Mouse (Mus musculus) frontal cortex, adult 2 months (tissue): ENCODE results near the gene Ppm1e. TPM values are rescaled to one million over a fixed set of nuclear protein-coding genes. Genes with fewer than 3 reads are reported as not detected.

Experiments used
- DNase-seq, 2 experiments: peaks; one replicate each; pipeline ENCODE4 v3.0.0; 2022; ENCODE audit warnings: low spot score in 1 of 2; ENCODE audit errors: extremely low spot score in 1 of 2
- polyA plus RNA-seq: library from polyadenylated mRNA; depleted of rRNA; stranded (reverse); fragments of >200 nt; gene quantifications from 2 replicates; pipeline ENCODE4 v1.2.3, GENCODE M21; 2012; rRNA removed

The Ppm1e gene
- polyA plus RNA-seq, result 131 and 144 TPM in 2 replicates

DNA sequence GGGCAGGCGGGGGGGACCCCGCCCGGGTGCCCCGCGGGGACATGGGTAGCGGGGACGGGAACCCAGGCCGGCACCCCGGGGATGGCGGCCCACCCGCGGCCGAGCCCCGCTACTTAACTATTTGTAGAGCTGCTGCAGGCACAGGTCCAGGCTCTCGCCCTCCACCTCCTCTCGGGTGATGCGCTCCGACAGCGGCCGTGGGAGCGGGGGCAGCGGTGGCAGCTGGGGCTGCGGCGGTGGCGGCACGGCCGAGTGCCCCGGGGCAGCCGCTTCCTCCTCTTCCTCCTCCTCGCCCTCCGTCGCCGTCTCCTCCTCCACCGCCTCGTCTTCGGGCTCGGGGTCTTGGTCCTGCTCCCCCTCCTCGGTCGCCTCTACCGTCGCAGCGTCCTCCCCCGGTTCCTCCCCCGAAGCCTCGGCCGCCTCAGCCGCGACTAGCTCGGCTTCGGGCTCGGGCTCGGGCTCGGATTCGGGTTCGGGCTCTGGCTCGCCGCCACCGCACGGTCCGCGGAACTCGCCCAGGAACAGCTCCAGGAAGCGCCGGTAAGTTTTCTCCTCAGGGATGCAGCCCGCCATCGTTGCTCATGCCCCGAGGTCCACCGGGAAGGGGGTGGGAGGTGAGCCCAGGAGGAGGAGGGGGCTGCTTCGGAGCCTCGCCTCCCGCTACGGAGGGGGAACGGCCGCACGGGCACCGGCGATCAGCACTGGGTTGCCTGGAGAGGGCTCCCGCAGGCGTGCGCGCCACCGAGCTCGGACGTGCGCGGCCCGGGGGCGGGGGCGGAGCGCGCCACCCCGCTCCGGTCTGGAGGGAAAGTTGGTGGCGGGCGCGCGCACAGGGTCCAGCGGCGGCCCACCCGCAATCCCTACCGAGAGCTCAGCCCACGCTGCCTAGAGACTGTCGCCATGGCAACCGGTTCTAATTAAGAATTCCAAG is at the start of gene Ppm1e:
Ppm1e (minus strand) TSS at position 693 of the 931 bp plus-strand sequence.
- peak; percentile 73 to 83 for DNase-seq

DNA sequence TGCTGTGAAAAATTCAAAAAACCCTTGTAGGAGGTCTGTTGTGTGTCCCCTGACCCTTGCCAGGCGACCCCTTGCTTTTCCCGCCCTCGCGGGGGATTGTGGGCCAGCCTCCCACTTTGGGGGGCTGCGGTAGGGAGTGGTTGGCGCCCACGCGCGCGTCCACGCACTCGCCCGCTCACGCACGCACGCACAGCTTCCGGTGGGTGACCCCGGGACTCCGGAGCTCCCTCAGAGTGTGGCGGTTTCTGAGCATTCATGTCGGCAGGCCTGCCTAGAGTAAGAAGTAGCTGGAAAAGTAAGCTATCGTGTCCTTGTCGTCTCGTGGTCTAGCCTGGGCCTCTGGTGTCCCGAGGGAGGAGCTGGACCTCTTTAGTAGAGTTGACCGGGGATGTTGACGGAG is 46.1 kb upstream of the Ppm1e start, which contains the start of the genes Rad51c and Tex14:
Rad51c (minus strand) TSS at position 79 of the 400 bp plus-strand sequence.
Tex14 (plus strand) TSS at position 190 of the 400 bp plus-strand sequence.
- no peak for DNase-seq

DNA sequence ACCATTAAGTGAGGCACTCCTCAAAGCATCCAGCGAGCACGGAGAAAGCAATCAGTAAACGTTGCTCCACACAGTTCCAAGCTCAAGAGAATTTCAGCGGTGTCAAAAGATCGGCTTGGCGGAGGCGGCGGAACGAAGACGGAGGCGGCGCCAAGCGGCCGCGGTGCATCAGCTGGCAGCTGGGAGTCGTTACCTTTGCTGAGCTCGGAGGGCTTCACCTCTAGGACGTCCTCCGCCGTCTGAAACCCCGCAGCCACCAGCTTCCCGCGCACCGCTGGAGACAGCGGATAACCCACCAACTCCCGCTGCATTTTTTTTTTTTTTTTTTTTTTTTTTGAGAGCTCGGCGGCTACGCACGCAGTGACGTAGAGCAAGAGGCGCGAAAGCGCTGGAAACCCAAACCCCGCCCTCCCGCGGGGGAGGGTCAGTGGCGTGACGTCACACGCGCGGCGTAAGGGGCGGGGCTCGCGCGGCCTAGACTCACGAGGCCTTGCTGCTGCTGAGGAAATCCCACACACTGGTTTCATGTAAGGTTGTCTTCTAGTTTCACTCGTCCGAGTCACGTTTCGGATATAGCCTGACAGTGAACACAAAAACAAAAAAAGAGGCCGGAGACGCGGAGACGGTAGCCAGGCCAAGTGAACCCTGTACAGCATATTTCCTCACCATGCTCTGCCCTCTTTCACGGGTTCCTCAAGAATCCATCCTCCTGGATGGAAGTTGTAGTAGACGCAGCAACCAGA is 45.5 kb upstream of the Ppm1e start:
- DNase-seq, result peak; percentile 83 to 97

DNA sequence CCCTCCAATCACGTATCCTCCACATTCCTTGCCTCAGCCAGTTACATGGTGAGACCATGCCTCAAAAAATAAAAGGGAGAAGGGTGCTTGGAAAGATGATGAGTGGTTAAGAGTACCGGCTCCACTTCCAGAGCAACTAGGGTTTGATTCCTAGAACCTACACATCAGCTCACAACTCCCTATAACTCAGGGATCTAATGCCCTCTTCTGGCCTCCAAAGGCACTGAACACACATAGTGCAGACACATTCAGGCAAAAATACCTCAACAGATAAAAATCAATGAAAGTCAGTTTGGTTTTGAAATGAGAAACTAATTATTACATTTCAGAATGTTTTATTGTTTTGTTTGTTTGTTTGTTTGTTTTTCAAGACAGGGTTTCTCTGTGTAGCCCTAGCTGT is 39.6 kb upstream of the Ppm1e start:
- DNase-seq, result no peak

DNA sequence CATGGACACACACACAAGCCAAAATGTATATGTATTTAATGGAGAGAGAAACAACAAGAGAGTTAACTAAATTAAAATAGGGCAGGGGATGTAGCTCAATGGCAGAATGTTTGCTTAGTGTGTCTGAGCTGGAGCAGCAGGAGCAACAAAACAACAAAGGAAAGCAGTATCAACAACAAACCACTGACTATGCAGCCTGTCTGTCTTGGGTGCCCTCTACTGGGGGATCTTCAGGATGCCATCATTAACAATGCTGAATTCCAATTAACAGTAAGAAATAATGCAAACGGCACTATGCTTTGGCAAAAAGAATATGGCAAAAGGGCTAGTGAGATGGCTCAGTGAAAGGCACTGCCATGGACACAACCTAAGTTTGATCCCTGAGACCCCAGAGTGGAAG is 35.0 kb upstream of the Ppm1e start:
- DNase-seq, result peak in 1 of 2 experiments; percentile 67

DNA sequence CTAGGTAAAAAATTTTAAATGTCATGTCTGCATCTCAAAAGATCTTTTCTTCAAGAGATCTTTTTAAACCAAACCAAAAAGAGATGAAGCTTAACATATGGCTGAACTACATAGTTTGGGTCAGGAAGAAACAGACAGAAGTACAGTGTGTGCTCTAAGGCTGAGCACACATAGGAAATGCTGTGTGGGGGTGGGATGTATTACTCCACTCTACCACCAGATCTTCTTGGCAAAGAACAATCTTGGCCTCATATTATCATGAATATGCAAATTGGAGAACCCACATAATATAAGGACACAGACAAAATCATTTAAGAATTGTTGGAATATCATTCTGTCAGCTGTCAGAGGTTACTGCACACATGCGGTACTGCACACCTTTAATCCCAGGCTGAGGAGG is 26.9 kb upstream of the Ppm1e start:
- DNase-seq, result peak in 1 of 2 experiments; percentile 37

DNA sequence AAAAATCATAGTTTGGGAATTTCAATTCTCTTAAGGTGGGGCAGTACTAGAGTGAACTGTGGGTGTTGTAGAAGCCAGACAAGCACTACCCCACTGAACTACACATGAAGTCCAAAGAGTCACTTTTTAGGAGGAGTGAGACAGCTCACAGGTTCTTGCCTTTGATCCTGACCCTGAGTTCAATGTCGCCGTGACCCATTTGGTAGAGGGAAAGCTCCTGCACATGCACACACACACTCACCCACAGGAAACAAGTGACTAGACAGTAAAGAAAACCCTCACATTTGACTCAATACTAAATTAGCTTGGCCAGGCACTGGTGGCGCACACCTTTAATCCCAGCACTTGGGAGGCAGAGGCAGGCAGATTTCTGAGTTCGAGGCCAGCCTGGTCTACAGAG is 25.7 kb upstream of the Ppm1e start:
- DNase-seq, result no peak

DNA sequence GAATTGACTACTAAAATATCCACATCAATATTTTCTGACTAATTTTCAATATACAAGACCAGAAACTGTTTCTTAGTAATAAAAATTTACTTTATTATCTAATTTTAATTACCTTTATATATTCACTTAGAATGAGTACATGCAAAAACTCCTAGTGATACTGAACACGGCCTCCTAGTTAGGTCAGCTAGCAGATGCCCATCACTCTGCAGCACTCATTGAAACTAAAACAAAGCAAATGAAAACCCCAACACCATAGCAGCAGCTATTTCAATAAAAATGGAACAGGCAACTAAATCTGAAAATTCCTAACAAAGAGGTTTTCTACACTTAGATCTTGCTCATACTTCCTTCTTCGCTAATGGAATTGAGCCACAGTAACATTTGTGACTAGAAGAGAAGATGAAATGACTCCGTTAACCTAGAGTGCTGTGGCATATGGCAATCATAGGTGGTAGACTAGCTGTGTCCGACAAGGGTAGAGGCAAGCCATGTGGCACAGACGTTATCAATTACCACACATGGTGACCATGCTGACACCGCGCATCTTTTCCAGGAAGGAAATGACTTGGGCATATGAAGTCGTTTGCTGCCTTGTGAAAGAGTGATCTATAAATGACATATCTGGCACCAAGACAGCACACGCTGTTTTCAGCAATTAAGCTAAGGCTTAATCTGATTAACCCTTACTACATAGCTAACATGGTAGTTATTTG is 9.2 kb upstream of the Ppm1e start:
- no peak for DNase-seq

DNA sequence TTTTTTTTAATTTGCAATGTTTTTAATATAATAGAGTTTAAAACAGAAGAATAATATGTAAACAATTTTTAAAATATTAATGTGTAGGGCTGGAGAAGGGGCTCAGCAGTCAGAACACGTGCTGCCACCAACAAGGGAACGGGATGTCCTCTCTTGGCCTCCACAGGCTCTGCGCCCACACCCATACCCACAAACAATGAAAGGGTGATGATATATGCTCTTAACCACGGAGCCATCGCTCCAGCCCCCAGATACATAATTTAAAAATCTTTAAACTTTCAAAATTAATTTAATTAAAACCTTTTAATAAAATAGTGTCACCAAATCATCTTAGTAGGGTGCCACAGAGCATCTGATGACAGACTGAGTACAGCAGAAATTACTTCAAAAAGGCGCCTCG is 8.2 kb upstream of the Ppm1e start:
- DNase-seq, result no peak

DNA sequence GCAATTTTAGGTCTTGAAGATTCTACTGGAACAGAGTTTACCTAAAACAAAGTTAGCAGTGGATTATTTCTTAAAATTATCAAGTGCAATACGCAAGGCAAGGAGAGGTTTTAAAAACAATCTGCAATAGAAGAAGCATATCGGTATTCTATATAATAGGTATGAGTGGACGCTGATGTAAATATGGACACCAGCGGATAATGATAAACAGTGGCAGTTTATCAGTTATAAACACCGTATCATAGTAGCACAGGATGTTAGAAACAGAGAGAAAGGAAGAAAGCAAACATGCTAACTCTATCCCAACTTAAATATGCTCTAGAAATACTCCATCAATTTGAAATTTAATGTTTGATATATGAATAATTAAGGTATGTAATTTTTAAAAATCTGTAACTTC is 6.3 kb upstream of the Ppm1e start:
- no peak for DNase-seq

DNA sequence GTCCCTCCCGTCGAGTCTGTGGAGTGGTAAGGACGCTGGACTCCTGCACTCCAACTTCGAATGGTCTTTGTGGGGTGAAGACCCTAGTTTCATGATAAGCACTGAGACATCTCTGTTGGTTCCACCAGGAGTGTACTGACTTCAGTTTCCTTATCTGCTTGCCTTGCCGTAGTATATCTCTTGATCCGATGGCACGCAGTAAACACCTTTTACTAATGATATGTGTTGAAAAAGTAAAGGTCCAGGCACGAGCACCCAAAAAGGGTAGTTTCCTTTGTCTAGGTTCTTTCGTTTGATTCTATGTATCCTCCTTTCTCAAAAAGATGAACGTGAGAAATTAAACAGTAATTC is 414 bp upstream of the Ppm1e start:
- DNase-seq, result no peak

DNA sequence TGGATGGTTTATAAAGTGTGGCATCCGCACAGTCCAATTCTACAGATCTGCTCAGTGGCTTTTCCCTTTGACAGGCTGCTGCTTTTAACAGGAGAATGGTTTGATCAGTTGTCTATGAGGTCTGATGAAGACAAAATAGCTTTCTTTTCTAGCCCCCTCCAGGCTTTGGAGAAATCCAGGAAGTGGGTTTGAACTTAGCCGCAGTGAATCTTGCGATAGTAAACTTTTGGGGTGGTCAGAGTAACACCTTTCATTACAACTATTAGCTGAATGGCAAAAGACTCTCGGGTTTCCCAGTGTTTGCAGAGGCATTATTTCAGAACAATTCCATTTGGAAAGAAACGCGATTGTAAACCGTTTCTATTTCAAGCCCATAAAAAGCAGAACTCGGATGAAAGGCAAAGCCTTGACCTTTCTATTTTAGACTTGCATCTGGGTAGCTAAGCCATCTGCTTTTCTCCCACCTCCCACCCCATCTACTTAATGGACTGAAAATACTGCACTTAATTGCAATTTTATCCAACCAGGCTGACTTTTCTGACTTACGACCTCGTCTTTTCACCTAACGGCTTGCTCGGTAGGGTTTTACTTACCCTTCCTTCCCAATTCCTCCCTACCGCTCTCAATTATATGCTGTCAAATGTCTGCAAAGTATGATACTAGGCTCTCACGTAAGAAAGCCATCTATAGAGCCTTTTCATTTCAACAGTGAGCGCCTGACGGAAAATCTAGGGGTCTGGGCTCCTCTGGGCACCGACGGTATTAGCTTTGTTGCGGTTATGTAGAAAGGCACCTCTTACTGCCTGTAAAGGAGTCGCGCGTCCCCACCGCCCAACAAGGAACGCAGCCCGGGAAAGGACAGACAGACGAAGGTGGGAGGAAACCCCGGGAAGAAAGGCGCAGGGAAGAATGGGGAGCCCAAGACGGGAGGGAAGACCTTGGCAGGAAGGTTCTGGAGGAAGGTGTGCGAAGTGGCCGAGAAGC is 1.2 kb downstream of the Ppm1e start:
- peak in 1 of 2 experiments; percentile 40 for DNase-seq

DNA sequence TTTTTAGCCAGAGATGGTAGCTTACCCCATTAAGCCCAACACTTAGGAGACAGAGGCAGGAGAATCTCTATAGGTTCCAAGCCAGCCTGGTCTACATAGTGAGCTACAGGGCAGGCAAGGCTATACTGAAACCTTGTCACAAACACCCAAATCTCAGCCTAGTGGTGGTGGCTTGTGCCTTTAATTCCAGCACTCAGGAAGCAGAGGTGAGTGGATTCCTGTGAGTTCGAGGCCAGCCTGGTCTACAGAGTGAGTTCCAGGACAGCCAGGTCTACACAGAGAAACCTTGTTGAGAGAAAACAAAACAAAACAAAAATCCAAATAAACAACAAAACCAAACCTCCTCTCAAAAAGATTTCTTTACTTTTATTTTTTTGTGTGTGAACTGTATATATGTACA is 4.0 kb downstream of the Ppm1e start:
- no peak for DNase-seq

DNA sequence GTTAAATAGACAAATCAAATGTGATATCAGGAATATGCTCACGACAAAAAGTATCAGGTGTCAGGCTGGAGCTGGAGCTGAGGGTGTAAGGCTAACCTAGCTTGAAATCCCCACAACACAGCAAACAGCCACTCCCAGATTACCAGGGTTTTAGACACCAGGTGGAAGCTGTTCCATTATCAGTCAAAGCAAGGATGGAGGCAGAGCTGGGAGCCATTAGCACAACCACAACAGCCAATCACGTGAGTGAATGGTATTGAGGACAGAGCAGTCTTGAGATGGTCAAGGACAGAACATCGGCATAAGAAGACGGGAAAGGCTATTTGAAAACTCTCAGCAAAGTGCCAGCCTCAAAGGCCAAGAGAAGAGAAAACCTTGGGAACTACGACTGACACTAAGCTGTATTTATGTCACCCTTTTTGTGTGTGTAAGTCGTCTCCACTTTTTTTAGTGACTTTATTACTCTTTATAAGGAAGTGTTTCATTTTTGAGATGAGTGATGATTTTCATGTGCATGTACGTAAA is 5.1 kb downstream of the Ppm1e start:
- no peak for DNase-seq

DNA sequence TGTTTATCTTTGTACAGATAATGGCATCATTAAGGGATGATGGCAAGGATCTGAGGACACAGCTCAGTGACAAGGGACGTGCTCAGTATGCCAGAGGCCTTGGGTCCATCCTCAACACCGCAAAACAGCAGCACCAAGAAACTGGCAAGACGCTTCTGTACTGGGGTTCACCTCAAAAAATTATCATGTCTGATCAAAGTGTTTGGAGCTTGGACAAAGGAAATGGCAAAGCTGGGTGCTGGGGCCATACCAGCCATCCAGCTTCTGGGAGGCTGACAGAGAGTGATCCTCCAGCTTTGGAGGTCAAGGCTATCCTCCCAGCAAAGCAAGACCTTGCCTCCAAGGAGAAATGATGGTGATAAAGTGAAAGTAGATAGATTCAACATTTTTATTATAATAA is 32.4 kb downstream of the Ppm1e start:
- no peak for DNase-seq

DNA sequence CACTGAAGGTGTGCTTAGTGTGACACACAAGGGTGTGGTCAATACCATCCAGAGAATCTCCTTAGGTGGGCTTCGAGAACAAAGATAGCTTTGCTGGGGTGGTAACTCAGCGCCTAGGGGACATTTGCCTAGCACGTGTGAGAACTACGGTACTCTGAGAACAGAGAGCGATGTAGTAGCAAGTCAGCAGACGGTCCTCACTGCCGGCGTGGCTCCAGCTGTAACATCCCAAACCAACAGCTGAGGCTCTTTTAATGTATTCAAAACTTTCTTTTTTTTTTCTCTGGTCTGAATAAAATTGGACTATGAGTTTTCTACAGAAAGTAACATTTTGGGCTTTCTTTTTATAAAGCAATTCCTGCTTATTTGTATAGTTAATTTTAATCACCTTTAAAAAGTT is 36.3 kb downstream of the Ppm1e start:
- DNase-seq, result no peak

DNA sequence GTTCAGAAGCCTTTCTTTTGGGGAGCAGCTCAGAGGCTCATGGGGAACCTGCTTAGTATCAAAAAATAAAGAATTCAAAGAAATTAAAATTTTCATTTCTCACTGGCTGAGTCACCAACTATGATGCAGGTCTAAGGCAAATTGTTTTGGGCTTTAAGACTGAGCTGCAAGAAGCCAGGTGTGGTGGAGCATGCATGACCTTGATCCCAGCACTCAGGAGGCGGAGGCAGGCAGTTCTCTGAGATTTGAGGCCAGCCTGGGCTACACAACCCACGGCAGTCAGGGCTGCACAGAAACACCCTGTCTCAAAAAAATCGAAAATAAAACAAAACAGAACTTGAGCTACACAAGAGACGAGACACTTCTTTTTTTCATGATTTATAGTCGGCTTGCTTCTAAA is 38.8 kb downstream of the Ppm1e start:
- DNase-seq, result no peak

DNA sequence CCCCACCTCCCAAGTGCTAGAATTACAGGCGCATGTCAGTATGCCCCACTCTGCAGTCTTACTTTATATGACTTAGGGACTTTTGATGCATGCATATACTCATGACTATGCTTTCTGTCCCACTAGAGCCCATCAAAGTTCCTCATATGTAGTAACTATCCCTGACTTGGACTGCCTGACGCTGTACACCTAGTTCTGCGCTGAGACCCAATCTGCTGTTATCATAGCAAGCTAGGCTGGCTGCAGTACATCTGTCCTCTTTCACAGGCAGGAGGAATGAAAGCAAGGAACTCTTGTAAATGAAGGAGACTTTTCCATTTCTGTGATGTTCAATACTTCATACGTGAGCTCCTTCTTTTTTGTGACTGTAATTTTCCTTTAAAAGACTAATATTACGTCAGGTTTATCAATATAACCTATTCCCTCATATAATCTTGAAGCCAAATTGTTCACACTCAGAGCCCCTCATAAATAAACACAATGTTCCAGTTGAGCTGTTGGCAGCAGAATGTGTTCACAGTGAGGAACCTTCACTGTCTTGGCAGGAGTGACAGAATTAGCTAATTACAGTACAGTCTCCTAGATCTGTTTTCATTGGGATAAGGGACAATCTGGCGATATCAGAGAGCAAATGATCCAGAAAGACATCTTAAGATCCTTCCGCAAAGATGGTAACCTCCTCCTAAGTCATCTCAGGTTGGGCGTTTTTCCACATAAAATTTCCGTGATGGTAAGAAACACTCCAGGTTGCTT is 39.7 kb downstream of the Ppm1e start:
- no peak for DNase-seq

DNA sequence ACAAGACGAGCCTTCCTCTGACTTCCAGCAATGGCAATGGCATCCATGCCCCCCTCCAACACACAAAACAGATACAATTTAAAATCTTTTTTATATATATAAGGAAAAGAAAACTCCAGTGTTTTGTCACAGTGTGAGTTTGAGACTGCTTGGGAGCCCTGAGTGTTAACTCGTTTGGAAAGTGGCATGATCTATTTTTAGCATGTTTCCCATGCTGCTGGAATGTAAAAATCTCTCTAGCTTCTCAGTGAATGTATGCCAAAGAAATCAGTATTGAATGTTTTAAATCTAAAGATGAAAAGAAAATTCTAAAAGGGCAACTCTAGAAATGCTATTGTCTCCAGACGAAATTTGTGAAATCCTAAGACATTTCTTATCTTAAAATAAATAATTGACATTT is 45.3 kb downstream of the Ppm1e start:
- no peak for DNase-seq
